Mouse (Mus musculus) R1 (cell line): ENCODE results near the gene Nup62.
"Not testable (repeated sequence)": the region's sequence is repeated elsewhere in the genome, so short reads cannot be mapped to it uniquely, and the experiment has no call there.

ENCODE experiments used
- DNase-seq: peaks from one replicate; pipeline ENCODE4 v3.0.0-alpha.2; 2018; ENCODE audit warnings: low read depth, low spot score

Gene Nup62

GRCm38 (mm10) chr7:44863210-44863609 is 47.3 kb downstream of the Nup62 start:
- no peak for DNase-seq

- DNase-seq = no peak
These were observed 48.1 kb downstream of the Nup62 start for GRCm38 (mm10) chr7:44863982-44864494.

- DNase-seq = no peak
These were observed 49.0 kb downstream of the Nup62 start for GRCm38 (mm10) chr7:44864595-44865542.

- no peak for DNase-seq
These were observed 50.6 kb downstream of the Nup62 start for GRCm38 (mm10) chr7:44866276-44867009.

- DNase-seq = no peak
These were observed 51.3 kb downstream of the Nup62 start for GRCm38 (mm10) chr7:44867010-44867702.

GRCm38 (mm10) chr7:44867802-44868201 is 51.9 kb downstream of the Nup62 start:
- no peak for DNase-seq

- DNase-seq = peak; percentile 35
These were observed 52.6 kb downstream of the Nup62 start for GRCm38 (mm10) chr7:44868465-44868864.

GRCm38 (mm10) chr7:44868919-44869696 is 53.2 kb downstream of the Nup62 start:
- DNase-seq = peak; percentile 53

- DNase-seq = peak; percentile 99
These were observed 54.0 kb downstream of the Nup62 start, which contains the start of gene Ptov1 for GRCm38 (mm10) chr7:44869697-44870528. Gene Ptov1 (minus strand): TSS chr7:44869788.

- no peak for DNase-seq
These were observed 54.7 kb downstream of the Nup62 start for GRCm38 (mm10) chr7:44870614-44871013.

- DNase-seq = peak; percentile 52
These were observed 55.3 kb downstream of the Nup62 start for GRCm38 (mm10) chr7:44871181-44871580.

- DNase-seq = not testable (repeated sequence)
These were observed 55.9 kb downstream of the Nup62 start for GRCm38 (mm10) chr7:44871774-44872173.

- DNase-seq = no peak
These were observed 61.9 kb downstream of the Nup62 start for GRCm38 (mm10) chr7:44877833-44878232.
